Mouse (Mus musculus): Measurements from ENCODE around the gene Pkd1l1. TPM values are rescaled to one million over a fixed set of nuclear protein-coding genes. Genes with fewer than 3 reads are reported as not detected.

The Pkd1l1 gene
- polyA plus RNA-seq, 1 experiment from 2014 or later: 0.10 TPM

DNA sequence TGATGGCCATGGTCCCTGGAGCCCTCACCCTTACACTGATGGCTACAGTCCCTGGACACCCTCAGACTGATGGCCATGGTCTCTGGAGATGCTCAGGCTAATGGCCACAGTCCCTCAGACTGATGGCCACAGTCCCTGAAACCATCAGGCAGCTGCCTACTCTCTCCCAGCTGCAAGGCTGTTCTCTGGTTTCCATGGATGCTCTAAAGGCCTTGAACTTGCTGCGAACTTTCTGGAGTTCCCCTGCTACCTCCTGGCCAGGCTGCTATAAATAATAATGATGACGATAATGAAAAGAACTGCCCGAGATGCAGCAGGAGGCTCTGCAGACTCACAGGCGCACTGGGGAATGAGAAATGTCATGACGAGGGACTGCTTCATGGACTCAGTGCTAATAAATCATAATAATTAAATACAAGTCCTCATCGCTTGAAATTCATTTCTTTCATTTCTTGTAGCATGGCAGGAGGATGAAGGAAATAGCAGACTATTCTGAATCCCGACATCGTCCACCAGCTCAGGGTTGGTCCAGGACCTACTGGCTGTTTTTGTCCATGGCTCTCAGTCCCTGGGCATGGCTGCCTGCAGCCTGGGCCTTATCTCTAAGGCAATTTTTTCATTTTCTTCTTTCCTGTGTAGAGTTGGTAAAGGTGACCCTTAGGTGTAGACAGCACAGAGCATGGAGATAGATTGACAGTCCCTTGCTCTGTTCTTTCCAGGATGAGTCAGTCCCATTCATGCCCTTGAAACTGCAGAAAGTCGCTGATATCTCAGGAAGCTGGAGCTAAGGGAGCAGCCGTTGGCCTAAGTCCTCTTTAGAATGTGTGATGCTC, 191.5 kb downstream of the Pkd1l1 start:
- Histone ChIP-seq H3K4me3 (no peak overlapping the region), H3K4me2 (no peak overlapping the region), H3K27ac (no peak overlapping the region), H3K9me3 (no peaks in the 10 kb centered on the region), H3K9ac (no peak overlapping the region), H3K4me1 (peaks cover 3% of the 10 kb centered on the region; the same call in 1 of the 2 replicates), H3K36me3 (no peaks in the 10 kb centered on the region), H3K27me3 (no peaks in the 10 kb centered on the region)
- WGBS: 48% methylated on average over 10 of the region's 10 CpGs
- ATAC-seq (ENCODE audit: borderline replicate concordance, extremely low read depth, low FRiP score, low TSS enrichment): no peak; the same call in 1 of the 2 replicates

DNA sequence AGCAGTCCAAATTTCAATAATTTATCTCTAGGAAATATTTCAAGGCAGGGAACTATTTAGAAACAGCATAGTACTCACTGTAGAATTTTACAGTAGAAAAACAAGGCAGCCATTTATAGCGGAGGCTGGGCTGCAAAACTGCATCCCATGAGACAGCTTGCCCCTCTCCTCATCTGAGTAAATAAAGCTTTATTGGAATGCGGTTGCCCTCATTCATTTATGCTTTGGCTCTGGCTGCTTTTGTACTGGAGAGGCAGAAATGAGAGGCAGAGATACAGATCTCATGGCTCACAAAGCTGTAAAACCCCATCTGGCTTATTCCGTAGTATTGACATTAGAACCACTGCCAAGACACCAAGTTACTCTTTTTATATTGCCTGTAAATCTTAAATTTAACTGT, 193.6 kb downstream of the Pkd1l1 start:
- 45% methylated on average over 3 of the region's 3 CpGs for WGBS
- no peak overlapping the region for H3K27ac ChIP-seq

More for the DNA sequence above, 193.6 kb downstream of the Pkd1l1 start:
- no peak overlapping the region for H3K4me2 ChIP-seq
- no peaks in the 10 kb centered on the region for H3K36me3 ChIP-seq
- H3K9me3 ChIP-seq: no peaks in the 10 kb centered on the region
- ATAC-seq (ENCODE audit: borderline replicate concordance, extremely low read depth, low FRiP score, low TSS enrichment): no peak
- H3K4me1 ChIP-seq: peaks cover 3% of the 10 kb centered on the region; the same call in 1 of the 2 replicates
- H3K9ac ChIP-seq: no peak overlapping the region
- H3K4me3 ChIP-seq: no peak overlapping the region
- H3K27me3 ChIP-seq: no peaks in the 10 kb centered on the region

Other genes starting within 250 kb of the Pkd1l1 start
- gene Hus1, start 37.9 kb upstream of the Pkd1l1 start, polyA plus RNA-seq (2015; fragmentation: Nextera tagmentation; extraction: Ambion mirVana): 17.4 and 20.7 TPM in 2 replicates
- gene Gm11992, start 75.3 kb upstream of the Pkd1l1 start, polyA plus RNA-seq (2015; fragmentation: Nextera tagmentation; extraction: Ambion mirVana): 1.7 and 2.3 TPM in 2 replicates
- gene Sun3, start 75.7 kb upstream of the Pkd1l1 start, polyA plus RNA-seq (2015; fragmentation: Nextera tagmentation; extraction: Ambion mirVana): 0.12 TPM in 1 of 2 replicates, not detected in the other
- 13.7 and 14.1 TPM in 2 replicates for gene Upp1, start 144.8 kb upstream of the Pkd1l1 start, polyA plus RNA-seq (2015; fragmentation: Nextera tagmentation; extraction: Ambion mirVana)
- gene Abca13, start 218.7 kb upstream of the Pkd1l1 start, polyA plus RNA-seq (2015; fragmentation: Nextera tagmentation; extraction: Ambion mirVana): 0.01 and 0.12 TPM in 2 replicates